Mouse (Mus musculus) retina, postnatal 1 day (tissue): ENCODE results near the gene Ino80b.

Experiments
- DNase-seq: peaks from one replicate; pipeline ENCODE4 v3.0.0-alpha.2; 2012

Ino80b gene

DNA sequence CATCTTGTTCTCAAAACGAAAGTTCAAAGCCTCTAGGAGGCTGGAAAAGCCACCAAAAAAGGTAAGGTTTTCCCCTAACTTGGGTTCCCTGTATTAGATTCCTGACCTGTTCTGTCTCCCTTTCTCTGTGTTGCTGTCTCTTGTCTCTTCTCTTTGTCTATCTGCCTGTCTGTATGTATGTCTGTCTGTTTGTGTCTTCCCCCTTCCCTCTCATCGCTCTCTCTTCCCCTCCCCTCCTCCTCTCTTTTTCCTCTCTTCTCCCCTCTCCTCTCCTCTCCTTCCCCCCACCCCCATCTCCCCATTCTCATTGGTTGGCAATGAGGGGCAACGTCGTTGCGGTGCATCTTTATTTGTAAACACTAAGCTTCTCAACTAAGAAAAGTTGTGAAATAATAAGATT, at the start of gene Ino80b:
Ino80b (minus strand) TSS at position 101 of the 400 bp plus-strand sequence.
- no peak for DNase-seq

DNA sequence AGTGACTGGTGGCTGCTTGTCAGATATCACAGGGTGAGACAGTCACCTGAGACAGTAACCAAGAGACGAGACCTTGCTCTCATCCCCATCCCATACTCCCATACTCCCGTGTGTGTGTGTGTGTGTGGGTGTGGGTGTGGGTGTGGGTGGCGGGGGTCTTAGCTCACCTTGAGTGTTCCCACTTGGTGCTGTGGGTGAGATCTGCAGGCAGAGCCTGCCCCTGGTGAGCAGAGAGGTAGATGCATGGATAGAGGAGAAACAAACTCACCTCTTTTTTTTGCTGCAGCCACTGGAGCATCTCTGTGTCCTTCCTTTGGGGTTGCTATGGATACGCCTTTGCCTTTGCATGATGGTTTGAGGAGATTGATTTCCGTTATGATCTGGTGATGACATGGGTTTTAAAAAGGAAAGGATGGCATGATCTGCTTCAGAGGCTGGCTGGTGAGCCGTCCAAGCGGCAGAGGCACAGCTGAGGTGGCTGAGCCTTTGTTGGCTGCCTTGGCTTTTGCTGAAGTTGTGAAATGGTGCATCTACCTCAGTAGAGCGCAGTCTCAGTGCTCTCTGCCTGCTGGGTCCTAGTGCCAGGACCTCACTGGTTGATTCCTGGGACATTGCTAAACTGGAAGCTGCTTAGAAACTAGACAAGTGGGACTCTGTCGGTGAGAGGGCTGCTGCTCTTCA, 47.1 kb upstream of the Ino80b start:
- no peak for DNase-seq

DNA sequence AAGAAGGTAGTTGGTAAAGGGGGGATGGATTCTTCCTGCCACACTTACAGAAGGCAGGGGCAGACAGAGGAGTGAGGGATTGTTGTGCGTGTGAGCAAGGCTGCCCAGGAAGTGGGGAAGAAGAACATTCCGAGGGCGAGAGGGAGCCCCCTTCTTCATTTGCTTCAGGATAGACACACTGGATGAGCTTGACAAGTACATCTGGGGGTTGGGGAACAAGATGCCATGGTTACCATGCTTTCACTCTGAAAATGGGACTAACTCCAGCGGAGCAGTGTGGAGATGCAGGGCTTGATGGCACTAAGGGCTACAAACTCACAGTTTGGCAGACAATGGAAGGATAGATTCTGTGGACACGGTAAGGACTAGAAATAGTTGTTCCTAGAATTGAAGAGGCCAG, 45.8 kb upstream of the Ino80b start:
- DNase-seq = no peak

DNA sequence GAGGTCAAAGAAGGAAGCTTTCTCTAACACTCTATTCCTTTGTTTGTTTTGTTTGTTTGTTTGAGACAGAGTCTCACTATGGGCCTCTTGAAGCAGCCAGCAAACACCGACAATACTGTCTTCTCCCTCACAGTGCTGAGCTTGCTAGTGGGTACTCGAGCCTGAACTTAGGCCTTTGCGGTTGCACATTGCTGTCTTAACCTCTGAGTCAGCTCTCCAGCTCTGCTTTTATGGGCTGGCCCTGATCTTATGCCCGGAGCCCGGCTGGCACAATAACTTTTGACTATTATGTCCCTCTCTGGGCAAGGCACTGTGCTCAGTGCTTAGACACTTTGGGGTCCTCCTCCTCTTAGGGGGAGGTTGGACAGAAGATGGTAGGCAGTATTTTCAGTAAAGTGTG, 44.6 kb upstream of the Ino80b start:
- no peak for DNase-seq

DNA sequence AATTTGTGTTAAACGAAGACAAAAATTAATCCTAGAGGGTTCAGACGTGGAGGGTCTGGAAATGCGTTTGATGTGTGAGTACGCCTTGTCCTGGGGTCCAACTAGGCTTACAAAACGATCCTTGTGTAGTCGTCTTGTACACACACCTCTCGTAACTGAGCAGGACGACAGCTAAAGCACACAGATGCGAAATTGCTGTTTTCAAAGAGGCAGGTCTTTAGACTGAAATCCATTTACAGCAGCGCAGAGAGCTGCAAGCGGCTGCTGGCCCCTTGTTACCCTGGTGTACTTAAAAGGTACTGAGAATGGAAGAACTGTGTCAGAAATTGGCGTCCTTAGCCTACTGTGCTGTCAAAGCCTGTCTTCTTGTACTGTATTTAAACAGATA, 41.0 kb upstream of the Ino80b start:
- no peak for DNase-seq

DNA sequence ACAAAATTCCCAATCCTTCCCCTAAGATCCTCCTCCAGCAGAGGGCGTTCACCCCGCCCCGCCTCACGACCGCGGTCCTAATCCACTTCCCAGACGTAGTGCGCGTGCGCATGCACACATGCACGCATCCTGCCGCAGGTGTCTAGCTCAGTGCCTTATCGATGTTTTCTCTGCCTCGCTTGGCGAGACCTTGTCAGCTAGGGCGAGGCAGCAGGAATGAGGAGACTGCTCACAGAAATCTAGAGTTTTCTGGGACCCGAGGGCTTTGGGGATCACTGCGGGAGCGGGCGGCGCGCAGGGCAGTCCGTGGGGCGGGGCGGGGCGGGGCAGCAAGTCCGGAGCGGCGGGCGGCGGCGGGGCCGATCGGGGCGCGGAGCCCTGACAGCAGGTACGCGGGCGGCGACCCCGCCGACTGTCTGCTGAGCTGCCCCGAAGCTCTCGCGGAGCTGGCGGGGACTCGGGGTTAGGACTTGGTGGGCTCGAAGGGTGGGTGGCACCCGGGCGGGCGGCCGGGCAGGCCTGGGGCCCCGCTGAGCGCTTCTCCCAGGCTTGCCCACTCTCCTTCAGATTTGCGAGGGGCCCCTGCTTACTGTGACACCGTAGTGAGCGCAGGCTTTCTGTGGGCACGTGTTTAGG, 40.5 kb upstream of the Ino80b start, which contains the start of gene Dctn1:
Dctn1 (plus strand) TSS at position 314 of the 636 bp plus-strand sequence.
- peak; percentile 96 for DNase-seq

DNA sequence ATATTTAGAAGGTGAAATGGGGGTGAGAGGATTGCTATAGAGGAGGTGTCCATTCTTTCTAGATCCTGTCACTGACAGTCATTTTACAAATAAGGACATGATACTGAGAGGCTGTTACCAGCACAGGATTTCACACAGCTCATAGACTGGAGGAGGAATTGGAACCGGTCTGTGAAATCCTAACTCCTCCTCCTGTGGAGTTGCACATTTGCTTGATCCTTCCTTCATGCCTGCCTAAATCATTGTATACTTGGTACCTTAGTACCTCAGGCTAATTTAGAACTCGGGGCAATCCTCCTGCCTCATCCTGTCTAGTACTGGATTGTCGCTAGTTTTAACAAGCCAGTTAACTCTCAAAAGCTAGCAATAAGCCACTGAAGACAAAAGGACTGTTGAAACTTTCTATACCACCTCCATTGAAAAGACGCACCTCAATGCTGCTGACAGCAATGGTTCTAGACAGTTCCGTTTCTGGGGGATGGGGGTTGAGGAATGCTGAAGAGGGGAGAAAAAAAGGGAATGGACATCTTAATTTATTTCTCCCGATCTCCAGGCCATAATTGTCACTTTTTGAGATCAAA, 39.9 kb upstream of the Ino80b start:
- no peak for DNase-seq

DNA sequence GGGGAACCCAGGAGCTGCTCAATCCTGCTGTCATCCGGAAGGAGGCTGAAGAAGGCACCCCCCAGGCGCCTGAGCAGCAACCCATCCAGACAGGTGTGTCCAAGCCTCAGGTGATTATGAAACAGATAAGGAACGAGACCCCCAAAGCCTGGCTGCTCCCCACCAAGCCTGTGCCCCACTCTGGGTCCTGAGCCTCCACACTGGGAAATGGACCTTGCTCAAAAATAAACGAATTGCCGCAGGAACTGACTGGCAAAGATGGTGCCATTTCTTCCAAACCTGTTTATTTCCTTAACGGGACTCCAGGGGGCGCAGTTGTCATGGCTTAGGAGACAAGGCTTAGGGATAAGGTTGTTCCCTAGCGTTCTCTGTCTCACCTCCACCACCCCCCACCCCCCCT, 37.5 kb upstream of the Ino80b start:
- DNase-seq = peak; percentile 83

DNA sequence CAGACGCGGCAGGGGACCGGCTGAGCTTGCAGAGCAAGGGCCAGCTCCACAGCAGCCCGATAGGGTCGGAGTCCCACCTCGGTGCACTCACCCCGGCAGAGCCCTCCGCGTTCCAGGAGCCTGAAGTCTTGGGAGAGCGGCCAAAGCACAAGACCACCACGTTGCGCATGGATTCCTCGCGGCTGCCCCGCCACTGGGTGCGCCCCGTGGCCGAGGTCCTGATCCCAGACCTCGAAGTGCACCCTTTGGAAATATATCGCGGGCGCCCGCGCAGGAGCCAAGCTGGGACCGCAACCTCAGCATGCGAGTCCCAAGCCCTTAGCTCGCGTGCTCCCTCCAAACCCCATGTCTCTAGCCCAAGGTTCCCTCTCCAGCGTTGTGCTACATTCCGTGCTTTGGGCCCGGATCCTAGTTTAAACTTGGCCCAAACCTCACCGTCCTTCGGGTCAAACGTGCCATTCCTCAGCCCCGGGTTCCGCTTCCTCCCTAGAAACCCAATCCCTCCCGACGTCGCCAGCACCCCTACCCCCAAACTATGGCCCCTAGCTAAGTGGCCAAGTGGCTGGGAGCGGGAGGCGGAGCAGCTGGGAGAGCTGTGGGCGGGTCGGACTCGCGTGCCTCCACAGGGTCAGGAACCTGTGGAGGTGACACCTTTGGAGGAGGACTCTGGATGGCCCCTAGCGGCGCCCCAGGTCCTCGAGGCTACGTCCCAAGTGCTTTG, 36.9 kb upstream of the Ino80b start:
- DNase-seq = peak; percentile 38

DNA sequence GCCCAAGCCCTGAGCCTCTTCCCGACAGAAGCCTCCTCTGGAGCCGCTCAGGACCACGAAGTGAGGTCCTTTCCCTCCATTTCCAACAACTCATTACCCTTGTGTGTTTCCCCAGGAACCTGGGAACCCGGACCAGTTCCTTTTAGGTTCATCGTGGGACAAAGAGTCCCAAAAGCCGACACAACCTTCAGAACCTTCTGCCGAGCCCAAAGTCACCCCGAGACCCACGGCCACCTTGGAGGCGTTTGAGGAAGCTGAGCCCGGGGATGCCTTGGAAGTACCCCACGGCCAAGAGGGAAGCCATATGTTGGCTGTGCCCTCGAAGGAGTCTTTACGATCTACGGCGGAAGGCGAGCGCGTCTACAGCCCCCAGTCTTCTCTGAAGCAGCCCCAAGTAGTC, 36.2 kb upstream of the Ino80b start:
- no peak for DNase-seq

DNA sequence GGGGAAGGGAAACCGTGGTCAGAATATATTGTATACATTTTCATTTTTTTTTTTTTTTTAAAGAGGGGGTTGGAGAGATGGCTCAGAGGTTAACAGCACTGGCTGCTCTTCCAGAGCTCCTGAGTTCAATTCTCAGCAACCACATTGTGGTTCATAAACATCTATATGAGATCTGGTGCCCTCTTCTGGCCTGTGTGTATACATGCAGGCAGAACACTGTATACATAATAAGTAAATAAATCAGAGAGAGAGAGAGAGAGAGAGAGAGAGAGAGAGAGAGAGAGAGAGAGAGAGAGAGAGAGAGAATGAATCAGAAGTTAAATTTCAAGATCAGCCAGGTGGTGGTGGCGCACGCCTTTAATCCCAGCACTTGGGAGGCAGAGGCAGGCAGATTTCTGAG, 34.2 kb upstream of the Ino80b start:
- peak; percentile 86 for DNase-seq

DNA sequence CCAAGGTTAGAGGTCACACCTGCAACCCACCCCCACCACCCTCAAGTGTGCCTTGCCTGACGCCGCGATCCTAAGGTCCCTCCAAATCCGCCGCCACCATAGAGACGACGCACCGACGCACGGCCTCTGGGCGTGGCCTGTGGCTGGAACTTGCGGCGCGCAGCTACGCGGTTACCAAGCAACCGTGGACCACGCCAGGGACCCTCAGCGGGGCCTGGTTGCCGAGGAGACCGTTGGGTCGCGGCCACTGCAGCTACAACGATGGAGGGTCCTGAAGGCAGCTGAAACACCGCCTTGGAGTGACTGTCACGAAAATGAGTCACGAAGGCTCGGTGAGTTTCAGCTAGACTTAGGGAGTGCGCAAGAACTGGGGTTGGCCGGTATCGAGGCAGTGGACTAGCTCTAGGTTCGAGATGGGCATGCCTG, 31.0 kb upstream of the Ino80b start, which contains the start of the genes Wdr54 and 1700003E16Rik:
Wdr54 (minus strand) TSS at position 139 of the 426 bp plus-strand sequence.
1700003E16Rik (plus strand) TSS at position 146 of the 426 bp plus-strand sequence.
- peak; percentile 95 for DNase-seq

DNA sequence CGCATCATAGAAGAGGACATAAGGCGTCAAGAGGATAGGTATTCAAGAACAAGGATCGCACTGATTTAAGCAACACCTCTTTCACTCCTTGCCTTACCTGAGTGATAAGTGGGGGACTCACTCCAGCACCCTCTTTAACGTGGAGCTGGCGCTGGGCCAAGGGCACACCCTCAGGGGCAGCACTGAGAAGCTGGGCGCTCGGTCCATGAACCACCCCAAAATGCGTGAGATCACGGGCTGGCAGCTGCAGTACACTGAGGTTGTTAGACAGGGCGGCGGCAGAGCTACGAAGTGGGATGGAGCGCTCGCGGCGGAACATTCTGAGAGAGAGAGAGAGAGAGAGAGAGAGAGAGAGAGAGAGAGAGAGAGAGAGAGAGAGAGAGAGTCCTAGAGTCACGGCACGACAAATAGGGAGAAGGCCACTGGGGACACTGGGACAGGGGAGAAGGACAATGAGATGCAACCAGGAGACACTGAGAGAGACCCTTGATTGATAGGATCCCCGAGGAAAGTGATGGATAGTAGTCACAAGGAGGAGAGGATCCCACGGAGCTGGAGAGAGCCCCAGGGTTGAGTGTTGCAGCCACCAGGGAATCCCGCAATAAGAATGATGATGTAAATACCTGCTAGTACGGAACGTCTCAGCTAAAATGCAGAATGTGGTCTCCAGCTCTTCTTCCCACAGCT, 30.5 kb upstream of the Ino80b start:
- DNase-seq = peak; percentile 50

DNA sequence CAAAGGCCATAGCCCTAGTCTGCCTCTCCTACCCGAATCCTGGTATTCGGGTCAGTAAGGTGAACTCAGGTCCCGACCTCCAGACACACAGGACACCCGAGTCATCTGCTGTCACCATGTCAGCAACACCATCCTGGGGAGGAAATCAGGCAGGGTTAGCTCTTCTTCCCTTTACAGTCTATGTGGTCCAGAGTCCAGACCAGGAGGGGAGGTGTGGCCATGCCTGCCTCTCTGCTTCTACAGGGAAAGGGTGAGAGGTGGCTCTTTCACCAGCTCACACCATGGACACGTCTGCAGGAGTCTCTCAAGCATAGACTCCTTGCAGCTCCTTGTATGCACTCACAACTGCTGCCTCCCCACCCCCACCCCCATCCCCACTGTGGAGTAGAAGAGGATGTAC, 28.3 kb upstream of the Ino80b start:
- DNase-seq = no peak

DNA sequence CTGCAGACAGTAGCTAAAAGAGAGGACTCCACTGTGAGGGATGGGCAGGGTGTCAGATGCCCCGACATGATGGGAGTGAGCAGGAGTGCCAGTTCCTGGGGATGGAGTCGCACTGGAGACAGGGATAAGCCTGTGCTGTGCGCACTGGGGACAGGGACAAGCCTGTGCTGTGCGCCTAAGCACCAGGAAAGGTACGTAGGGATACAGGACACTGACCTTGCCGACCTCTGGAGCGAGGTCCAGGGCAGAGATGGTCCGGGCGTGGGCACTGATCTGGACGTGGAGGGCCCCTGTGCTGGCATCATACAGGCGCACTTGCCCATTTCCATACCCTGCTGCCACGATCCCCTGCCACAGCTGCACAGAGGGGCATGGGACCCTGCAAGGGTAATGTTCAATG, 27.8 kb upstream of the Ino80b start:
- DNase-seq = no peak

DNA sequence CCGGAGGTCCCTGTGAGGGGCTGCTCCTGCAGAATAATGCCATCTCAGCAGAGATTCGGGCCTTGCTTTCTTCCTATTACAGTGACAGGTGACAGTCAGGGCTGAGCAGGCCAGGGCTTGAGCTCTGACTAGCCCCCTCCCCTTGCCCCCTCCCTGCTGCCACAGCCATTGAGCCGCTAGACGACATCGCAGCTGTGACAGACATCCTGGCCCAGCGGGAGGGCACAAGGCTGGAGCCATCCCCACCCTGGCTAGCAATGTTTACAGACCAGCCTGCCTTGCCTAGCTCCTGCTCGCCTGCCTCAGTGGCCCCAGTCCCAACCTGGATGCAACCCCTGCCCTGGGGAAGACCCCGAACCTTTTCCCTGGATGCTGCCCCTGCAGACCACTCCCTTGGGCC, 26.5 kb upstream of the Ino80b start:
- peak; percentile 35 for DNase-seq

DNA sequence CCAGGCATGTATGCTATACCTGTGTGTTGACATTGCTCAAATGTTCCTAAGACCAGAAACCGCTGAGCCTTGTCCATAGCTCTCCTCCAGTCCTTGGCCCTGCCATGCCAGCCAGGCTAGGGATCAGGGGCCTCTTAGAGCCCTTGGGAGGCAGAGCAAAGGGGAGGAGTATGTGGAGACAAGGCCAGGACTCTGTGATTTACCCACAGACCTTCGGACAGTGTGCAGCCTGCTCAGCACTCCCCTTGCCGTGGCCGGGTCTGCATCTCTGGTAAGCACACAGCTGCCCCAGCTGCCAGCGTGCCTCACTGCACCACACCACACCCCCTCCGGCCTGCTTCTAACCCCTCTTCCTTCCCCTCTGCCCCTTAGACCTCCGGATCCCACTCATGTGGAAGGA, 22.0 kb upstream of the Ino80b start:
- no peak for DNase-seq

DNA sequence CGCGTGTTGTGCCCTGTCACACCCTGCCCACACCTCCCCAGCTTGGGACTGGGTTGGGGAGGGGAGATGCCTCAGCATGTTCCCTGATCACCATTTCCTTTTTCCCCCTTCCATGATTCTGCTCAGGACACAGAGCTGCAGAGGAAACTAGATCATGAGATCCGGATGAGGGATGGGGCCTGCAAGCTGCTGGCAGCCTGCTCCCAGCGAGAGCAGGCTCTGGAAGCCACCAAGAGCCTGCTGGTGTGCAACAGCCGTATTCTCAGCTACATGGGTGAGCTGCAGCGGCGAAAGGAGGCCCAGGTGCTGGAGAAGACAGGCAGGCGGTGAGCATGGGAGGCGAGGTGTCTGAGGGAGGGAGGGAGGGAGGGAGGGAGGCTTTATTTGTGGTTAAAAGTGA, 20.6 kb upstream of the Ino80b start:
- no peak for DNase-seq

DNA sequence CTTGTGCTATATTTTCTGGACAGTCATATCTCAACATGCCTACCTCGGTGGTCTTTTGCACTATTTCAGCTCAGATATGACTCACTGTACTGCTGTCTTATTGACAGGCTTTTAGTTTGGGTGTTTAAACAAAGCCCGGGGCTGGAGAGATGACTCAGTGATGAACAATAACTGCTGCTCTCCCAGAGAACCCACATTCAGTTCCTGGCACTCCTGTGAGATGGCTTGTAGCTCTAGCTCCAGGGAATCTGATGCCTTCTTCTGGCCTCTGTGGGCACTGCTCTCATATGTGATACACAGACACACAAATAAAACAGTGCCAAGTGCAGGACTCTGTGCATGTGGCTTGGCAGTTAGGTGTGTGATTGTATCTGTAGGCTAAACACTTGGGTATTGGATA, 20.0 kb upstream of the Ino80b start:
- DNase-seq = no peak

DNA sequence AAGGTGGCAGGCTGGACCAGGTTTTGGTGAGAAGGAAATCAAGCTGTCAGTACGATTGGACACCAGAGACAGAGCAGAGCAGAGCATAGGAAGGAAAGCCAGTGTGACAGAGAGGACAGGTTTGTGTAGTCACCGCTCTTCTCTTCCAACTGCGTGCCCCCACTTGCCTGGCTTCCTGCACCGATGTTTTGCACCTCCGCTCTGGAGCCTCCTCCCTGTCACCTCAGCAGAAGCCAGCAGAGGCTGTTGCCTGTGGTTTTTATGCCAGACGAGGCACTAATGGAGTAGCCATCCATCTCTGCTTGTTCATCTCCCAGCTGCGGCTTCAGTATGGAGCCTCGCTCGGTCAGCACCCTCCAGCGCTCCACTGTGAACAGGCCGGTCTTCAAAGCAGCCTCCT, 17.7 kb upstream of the Ino80b start:
- DNase-seq = no peak

DNA sequence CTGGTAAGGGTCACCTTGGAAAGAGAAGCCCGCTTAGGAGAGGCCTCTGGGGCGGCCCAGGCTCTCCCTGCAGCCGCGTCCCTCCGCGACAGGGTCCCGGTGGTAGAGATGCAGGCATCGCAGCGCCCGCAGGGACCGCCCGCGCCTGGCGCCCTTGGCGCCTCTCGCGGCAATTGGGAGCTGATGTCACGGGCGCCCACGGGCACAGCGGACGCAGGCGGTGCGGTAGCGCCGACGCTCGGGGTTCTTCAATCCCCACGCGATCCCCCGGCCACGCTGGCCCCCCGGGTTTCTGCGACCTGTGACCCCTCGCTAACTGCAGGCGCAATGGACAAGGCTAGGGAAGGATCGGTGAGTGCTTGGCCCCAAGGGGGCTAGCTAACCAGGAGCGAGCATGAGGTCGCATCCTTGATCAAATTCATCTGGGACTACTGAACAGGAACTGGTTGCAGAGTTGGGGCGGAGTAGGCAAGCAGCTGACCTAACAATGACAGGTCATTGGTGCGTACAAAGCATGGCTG, 17.0 kb upstream of the Ino80b start:
- DNase-seq = peak; percentile 56

DNA sequence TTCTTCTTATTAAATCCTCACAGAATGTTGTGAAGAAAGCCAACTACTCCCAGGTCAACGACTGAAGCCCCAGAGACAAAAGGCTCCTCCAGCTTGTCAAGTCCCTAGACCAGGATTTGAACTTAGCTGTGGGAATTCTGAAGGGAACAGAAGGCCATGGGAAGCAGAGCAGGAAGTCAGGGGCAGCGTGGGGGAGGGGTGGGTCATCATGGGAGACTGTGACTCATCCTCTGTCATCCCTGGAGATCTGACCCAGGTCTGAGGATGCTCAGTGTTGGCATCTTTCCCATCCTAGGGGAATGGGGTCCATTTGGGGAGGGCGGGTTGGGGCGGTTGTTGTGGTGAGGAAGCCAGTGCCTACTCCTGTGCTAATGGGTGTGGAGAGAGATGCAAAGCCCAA, 16.4 kb upstream of the Ino80b start:
- DNase-seq = peak; percentile 44

DNA sequence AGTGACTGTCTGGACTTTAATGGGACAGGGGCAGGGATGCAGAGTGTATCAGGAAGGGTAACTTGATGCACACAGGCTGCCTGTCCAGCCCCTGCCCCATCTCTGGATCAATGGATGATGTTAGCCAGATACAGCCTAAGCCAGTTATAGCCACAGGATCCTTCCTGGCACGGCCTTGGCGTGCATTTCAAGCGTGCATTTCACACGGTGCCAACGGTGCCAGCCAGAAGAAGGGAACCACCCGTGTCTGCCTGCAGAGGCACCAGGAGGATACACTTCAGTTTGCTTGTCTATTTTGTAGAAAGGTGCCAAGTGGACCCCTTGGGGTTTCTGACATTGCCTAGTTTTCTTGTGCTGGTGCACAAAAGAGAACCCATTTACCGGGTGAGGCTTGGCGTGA, 14.8 kb upstream of the Ino80b start:
- DNase-seq = no peak
